Mouse (Mus musculus) urinary bladder, postnatal 10 days (tissue): Measurements from ENCODE around the gene Cmtm6.

Source experiments
- DNase-seq: peaks from one replicate; pipeline ENCODE4 v3.0.0; 2022; ENCODE audit warnings: low spot score

Cmtm6 gene

GRCm38 (mm10) chr9:114798845-114799244 lies 67.9 kb downstream of the Cmtm6 start:
- no peak for DNase-seq
